Mouse (Mus musculus) left cerebral cortex, postnatal 10 days (tissue): ENCODE measurements around the gene Tas1r3. TPM values are rescaled to one million over a fixed set of nuclear protein-coding genes. Genes with fewer than 3 reads are reported as not detected.

ENCODE experiments used
- DNase-seq, 2 experiments: peaks; one replicate each; pipeline ENCODE4 v3.0.0; 2021 to 2022; ENCODE audit warnings: low spot score in 2 of 2, mixed read lengths in 1 of 2; ENCODE audit errors: extremely low spot score in 1 of 2
- intact Hi-C: fragments of 180-260 bp; cut with DNase I; formaldehyde crosslinking; loops from one replicate; pipeline ENCODE4 v1.15.1; 2025
- total RNA-seq, 2 experiments: library from RNA; stranded (reverse); gene quantifications; 2 replicates each; pipeline ENCODE4 v1.2.3; 2021

The Tas1r3 gene
- total RNA-seq, 2 experiments from 2014 or later, result 0.13 to 0.22 TPM

DNA sequence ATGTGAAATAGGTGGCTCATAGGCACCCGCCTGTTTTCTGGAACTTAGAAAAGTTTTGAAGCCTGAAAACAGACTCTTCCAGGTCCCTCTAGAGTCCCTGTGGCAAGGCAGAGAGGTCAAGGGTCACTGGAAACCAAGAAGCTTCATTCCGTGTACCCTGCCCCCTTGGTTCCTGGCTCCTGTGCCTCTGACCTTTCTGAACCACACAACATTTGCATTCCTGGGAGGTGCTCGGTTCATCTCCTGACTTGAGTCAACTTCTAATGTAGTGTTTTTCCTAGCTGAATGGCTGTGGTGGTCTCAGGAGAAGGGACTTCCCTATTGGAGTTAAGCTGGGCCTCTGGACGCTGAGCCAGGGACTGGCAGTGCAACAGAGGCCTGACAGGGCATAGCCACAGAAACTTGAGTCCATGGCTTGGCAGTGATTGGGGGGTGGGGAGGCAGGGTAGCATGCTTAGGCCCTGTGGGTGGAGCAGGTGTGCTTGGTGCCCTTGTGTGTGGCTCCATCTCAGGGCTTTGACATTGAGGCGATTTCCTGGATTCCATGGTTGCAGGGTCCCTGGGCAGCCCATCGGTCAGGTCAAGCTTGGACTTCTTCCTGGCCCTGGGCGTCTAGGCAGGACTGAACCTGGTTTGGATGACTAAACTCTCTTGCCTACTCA is 14.6 kb downstream of the Tas1r3 start:
- intact Hi-C loops, result no loop called here
- DNase-seq, result no peak

DNA sequence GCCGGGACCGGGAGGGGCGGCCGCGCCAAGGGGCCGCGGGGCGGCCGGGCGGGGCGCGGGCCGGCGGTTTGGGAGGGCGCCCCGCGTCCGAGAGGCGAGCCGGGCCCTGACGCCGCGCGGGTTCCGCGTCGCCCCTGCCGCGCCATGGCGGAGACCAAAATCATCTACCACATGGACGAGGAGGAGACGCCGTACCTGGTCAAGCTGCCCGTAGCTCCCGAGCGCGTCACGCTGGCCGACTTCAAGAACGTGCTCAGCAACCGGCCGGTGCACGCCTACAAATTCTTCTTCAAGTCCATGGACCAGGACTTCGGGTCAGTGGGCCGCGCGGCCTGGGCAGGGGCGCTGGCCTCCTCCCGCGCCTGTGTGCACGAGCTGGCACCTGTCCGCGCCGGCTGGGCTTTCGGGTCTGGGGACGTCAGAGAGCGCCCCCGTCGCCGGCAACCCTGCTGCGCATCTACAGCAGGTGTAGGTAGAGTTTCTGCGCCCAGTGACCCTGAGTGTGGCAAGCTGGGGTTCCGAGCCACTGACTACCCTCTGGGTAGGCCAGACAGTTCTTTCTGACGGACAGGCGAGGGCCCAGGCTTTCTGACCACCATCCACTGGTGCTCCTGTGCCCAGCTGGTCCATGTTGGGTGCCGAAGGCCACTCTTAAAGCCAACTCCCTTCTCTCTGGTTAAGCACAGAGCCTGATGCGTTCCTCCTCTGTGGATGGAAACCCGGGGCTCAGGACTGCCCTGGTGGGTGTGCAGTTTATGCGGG is 15.4 kb downstream of the Tas1r3 start:
- intact Hi-C loops, result no loop called here
- peak in 1 of 2 experiments; percentile 67 for DNase-seq

DNA sequence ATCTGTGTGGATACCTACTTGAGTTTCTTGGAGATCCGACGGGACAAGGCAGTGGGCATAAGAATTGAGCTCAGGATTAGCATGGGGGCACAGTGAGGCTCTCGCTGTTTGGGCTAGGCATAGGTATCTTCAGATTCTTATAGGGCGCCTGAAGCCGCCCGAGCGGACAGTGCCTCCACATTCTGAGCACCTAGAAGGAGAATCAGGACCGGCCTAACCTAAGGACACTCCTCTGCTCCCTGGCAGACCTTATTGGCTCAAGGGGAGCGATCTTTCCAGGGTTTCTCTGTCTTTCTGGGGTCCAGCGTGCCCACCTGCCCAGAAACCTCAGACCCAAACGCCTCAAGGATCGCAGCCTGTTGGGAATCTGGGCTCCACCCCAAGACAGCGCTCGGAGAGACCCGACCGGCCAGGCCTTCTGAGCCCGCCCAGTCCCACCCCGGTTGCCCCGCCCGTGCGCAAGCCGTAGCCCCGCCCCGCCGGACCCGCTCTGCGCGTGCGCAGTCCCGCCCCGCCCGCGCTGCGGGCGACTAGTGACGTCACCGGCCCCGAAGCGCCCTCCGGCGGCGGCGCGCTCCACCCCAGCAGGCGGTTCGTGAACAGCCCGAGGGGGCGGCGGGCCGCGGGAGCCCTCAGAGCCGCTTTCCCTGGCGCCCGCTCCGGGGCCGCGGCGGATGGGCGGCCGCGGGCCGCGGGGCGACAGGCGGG is 16.1 kb downstream of the Tas1r3 start, which contains the start of gene Dvl1:
Gene Dvl1 (plus strand): TSS at position 532 of the 708 bp plus-strand sequence.
- intact Hi-C loops, result no loop called here
- peak; percentile 90 to 94 for DNase-seq

DNA sequence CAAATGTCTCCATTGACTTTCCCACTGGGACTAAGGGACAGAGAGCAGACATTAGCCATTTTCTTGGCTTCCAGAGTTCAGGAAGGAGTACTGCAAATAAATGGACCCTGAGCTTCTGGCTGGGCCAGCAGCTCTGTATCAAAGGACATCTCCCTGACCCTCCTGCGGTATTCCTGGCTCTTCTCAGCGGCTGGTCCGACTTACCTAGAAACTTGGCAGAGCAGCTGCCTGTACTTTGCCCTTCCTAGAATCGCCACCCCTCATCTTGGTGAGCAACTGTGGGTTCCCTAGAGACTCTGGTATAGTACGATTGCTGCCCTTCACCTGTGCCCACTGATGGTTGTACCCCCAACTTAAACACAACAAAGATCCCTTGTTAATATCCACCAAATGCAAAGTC is 19.9 kb downstream of the Tas1r3 start:
- DNase-seq, result peak in 1 of 2 experiments; percentile 3
- intact Hi-C loops, result no loop called here

DNA sequence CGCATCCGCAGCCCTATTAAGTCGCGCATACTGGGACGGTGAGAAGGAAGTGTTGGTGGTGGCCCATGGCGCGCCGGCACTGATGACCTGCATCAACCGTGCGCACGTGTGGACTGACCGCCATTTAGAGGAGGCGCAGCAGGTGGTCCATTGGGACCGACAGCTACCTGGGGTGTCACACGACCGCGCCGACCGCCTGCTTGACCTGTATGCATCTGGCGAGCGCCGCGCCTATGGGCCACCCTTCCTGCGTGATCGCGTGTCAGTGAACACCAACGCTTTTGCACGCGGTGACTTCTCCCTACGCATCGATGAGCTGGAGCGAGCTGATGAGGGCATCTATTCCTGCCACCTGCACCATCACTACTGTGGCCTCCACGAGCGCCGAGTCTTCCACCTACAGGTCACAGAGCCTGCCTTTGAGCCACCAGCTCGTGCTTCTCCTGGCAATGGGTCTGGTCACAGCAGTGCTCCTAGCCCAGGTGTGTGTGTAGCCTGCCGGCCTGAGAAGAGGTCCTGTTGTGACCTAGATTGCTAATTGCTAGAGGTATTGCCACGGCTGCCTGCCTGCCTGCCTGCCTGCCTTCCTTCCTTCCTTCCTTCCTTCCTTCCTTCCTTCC is 21.4 kb downstream of the Tas1r3 start:
- intact Hi-C loops, result no loop called here
- peak in 1 of 2 experiments; percentile 49 for DNase-seq

DNA sequence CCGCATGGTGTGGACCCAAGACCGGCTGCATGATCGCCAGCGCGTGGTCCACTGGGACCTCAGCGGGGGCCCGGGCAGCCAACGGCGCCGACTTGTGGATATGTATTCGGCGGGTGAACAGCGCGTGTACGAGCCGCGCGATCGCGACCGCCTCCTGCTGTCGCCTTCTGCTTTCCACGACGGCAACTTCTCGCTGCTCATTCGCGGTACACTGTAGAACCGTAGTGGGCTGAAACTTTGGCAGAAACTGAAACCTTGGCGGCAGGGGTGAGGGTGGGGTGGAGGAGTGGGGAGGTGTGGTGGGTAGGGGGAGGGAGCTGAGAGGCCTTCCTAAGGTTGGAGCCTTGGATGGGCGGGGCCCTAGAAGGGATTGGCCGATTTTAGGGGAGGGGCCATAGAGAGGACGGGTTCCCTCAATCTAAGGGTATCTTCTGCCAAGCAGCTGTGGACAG is 22.1 kb downstream of the Tas1r3 start:
- peak in 1 of 2 experiments; percentile 74 for DNase-seq
- intact Hi-C loops, result no loop called here

DNA sequence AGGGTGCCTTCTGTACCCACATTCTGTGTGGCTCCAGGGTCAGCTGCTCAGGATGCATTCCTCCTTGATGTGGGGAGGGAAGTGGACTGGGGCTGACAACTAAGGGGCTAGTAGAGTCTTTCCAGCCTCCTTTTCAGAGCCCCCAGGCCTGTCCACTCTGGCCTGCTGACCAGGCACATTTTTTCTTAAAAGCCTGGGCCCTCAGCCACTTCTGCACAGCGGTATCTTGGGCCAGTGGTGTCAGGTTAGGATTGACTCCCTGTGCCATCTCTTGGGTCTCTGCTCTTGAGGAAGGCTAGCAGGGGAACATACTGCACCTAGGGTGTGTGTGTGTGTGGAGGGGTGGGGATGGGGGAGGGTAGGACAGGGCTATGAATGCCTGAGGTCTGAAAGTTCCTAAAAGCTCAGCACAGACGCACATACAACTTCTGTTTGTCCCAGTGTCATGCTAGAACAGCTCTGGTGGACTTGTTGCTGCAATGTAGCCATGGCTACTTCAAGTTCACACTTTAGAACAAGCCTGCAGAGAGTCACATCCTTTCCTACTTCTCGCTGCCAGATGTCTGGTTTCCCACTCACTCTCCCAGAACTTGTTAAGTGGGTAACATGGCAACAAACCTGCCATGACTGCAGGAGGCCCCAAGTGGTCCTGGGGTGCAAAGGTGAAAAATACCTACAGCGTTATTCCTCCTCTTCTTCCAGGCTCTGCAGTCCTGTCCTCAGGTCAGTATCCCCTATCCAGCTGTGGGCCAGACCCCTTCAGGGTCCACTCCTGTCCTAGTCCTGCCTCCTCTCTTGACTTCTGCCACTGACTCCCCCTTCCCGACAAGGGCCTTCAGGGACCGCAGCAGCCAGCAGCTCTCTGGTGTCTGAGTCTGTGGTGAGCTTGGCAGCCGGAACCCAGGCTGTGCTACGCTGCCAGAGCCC is 22.8 kb downstream of the Tas1r3 start:
- intact Hi-C loops, result no loop called here
- no peak for DNase-seq

DNA sequence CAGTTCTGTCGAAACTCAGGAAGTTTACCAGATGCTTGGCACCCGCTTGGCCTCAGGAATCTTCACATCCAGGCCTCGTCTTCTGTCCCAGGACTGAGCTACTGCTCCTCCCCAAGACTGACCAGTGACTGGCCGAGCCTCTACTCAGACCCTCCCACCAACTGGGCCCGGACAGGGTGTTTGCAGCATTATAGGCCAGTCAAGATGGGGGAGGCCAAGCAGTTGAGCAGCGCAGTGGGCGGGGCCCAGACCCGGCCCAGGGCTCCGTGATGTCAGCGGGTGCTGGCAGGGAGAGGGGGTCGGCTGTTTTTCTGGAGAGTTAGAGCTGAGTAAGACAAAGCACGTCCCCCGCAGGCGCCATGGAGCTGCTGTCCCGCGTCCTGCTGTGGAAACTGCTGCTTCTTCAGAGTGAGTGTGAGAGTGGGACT is 23.7 kb downstream of the Tas1r3 start, which contains the start of gene Mxra8:
Gene Mxra8 (plus strand): TSS at position 198 of the 428 bp plus-strand sequence.
- intact Hi-C loops, result no loop called here
- DNase-seq, result peak in 1 of 2 experiments; percentile 93

DNA sequence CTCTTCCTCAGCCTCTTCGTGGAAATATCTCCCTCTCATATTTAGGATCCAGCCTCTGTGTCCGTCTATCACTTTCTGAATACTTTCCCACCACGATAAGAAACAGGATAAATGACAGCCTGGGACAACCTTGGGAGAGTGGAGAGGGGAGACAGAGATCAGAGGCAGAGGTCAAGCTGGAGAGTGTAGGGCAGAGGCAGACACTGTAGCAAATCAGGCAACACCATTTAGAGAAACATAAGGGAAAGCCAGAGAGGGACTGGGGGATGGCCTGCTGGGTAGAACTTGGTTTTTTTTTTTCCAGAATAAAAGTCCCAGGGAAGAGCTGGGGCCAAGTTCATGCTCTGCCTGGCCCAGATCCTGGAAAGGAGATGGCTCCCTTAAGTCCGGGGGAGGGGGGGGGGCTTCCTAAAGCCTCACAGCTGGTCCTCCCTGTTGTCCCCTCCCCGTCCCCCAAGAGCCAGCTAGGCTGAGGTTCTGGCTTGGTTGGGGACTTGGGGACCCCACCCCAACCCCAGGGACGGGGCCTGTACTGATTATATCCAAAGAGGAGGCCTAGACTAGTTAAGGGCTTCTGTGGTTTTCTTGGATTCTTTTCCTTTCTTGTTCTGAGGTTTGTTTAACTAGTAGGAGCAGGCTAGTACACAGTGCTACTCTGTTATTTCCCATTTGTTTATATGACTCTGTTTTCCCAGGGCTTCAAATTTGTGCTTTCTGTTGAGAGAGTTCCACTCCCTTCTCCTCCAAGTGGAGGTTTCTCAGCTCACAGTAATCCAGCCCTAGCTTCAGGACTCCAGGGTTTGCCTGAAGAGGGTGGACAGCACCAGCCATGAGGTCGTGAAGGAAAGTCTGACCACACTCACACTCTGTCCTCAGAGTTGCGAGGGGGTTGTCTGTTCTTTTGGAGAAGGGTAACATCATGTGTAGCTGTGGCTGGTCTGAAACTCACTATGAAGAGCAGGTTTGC is 24.7 kb downstream of the Tas1r3 start:
- intact Hi-C loops, result no loop called here
- no peak for DNase-seq

DNA sequence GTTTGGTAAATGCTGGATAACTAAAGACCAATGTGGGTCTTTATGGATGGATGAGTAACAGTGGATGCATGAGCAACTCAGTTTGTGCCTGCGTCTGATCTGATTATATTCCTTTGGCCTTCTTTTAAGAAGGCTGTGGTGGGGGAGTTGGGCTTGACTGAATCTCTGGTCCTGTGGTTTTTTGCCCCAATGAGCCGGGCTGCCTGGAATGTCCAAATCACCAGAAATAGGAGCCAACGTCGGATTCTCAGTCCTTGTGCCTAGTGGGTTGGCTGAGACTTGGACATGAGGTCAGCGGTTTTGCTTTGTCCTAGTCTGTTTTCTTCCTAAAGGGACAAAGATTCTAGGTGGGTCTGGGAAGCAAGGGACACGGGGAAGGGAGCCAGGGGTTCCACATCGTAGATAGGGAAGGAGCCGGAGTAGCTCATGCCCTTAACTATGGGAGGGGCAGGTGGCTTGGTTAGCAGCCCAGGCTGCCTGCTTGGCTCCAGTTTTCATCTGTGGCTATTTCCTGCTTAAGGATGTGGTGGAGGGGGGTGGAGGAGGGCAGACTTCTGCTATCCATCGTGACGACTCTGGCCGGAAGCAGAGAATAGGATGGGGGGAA is 25.7 kb downstream of the Tas1r3 start:
- intact Hi-C loops, result no loop called here
- DNase-seq, result no peak

DNA sequence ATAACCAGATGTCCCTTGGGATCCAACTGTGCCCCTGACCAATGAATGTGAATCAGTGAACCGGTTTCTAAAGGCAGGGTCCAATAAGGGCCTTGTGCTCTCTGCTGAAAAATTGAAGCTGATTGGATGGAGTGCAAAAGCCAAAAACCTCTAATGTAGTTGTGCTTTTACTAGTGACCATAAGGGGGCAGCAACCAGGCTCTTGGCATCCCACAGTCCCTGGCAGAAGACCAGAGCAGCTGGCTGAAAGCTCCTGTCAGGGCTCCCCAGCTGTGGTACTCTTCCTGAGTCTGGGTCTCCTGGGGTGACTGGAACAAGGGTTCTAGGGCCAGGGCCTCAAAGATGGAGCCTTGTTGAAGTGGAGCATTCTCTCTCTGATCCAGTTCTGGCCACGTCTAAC is 29.3 kb downstream of the Tas1r3 start:
- intact Hi-C loops, result no loop called here
- DNase-seq, result peak; percentile 79 to 91

DNA sequence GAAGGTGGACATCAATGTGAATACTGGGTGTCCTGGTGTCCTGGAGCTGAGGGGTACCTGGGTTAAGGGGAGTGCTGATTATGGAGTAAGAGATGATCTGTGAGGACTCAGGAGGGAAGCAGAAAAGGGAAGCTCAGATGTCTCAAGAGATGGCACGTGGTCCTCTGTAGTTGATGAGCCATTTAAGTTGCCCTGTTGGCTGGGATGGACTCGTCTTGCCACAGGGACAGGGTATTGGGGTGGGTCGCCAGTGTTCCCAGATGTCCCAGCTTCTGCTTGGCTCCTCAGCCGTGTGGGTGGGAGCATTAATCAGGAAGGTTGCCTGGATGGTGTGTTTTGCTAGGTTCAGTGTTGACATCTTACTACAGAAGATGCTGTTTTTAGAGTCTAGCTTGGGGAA is 29.9 kb downstream of the Tas1r3 start:
- intact Hi-C loops, result no loop called here
- no peak for DNase-seq

DNA sequence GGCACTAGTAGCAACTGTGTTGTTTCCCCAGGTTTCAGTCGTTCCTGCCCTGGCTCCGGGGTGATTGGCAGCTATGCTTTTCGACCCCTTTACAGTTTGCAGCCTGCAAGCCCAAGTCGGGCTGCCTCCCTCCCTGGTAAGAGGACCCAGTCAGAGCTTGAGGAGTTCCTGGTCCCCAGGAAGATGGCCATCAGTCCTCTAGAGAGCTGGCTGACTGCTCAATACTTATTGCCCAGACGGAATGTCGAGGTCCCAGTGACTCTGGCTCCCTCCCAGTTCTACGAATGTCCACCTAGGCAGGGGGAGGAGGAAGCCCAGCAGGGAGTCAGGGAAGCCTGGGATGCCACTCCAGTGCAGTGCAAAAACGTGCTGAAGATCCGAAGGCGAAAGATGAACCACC is 30.8 kb downstream of the Tas1r3 start:
- intact Hi-C loops, result no loop called here
- DNase-seq, result no peak

DNA sequence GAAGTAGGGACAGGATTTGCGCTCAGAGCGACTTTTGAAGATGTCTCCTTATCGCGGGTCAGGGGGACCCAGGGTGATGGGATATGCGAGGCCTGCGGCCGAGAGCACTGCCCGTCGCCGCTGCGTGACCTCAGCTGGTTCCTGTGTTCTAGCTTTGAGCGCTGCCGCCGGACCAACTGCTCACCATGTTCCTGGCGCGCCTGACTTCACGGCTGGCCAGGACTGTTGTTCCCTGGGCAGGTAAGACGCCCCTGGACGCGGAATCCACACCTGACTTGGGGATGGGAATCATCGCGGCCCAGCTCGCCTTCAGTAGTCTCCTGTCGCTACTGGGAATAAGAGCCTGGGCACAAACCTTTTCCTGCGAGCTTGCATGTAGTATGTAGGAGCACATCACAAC is 31.3 kb downstream of the Tas1r3 start:
- no peak for DNase-seq

DNA sequence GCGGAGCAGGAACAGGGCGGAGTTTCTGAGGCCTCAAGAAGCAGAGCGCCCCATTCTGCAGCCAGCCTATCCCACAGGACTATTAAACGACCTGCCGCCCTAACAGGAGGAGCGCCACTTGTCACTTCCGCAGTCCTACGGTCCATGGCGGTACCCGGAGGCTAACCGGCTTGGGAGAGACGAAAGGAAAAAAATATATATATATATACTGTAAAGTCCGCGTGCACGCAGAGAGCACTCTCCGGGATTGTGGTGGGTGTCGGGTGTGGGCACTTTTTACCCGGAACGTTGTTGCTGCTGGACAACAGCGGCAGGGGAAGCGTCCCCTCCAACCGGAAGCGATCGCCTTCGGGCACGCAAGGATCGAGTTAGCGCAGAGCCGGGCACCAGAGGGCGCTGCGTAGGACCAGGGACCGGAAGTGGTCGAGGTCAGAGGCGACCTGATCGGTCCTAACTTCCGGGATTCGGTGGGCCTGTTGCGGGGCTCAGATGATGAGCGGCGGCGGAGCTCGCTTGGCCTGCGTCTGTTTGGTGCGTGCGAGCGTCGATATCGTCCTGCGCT is 31.9 kb downstream of the Tas1r3 start, which contains the start of gene Aurkaip1:
Gene Aurkaip1 (plus strand): TSS at position 68 of the 562 bp plus-strand sequence.
- DNase-seq, result peak; percentile 97
- intact Hi-C loops, result no loop called here

More for the DNA sequence above, 31.3 kb downstream of the Tas1r3 start:
- intact Hi-C loops, result no loop called here

DNA sequence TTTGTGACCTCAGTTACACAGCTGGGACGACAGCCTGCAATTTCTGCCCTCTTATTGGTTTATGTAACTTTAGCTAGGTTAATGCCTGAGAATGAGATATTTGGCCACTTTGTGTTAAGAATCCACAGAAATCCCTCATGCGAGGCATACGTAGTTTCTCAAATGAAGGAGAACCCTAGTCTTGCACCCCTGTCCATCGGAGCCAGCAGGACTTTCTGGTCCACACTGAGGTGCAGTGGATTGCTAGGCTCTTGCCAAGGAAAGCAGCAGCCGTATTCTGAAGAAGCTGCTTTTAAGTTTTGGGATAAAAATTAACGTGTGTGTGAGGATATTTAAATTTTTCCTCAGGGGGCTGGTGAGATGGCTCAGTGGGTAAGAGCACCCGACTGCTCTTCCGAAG is 32.6 kb downstream of the Tas1r3 start:
- DNase-seq, result no peak
- intact Hi-C loops, result no loop called here
